Mouse (Mus musculus): ENCODE results near the gene Trpv2. TPM values are rescaled to one million over a fixed set of nuclear protein-coding genes. Genes with fewer than 3 reads are reported as not detected.

Trpv2 gene
- total and polyA plus RNA-seq, 3 experiments: 22.5 to 67.3 (median 48.4) TPM

- Histone ChIP-seq H3K4me1 (ENCODE audit: insufficient read depth, low read depth, low read length) (peaks cover 32% of the 10 kb centered on the region), H3K9me3 (replicated peaks) (no peaks in the 10 kb centered on the region), H3K36me3 (replicated peaks) (peaks cover 26% of the 10 kb centered on the region), H3K4me3 (ENCODE audit: low read depth, low read length) (peak within 1 kb of the TSS; percentile 80), H3K27me3 (ENCODE audit: insufficient read depth, low read length) (no peaks in the 10 kb centered on the region)
- DNase-seq (ENCODE audit: low spot score) (peak; percentile 95), ATAC-seq (ENCODE audit: extremely low read depth, insufficient number of reproducible peaks, low FRiP score, poor library complexity, severe bottlenecking) (peak; percentile 87)
- no peak for TF ChIP-seq GATA1 (IDR thresholded peaks at IDR 0.05; ENCODE audit: borderline replicate concordance, low read length)
- no peak for TF ChIP-seq GATA2 (IDR thresholded peaks at IDR 0.05; ENCODE audit: borderline replicate concordance, low read depth, low read length)
- no peak for TF ChIP-seq TAL1 (conservative IDR thresholded peaks at IDR 0.05; ENCODE audit: low read depth, low read length)
- TF ChIP-seq CTCF (IDR thresholded peaks at IDR 0.05; ENCODE audit: low read depth, low read length): no peak
- TF ChIP-seq POLR2AphosphoS5 (IDR thresholded peaks at IDR 0.05; ENCODE audit: insufficient replicate concordance, low read depth, low read length): no peak
Measured at GRCm38 (mm10) chr11:62550727-62551225, 23.5 kb upstream of the Trpv2 start, which contains the start of gene Ubb. TSS of gene Ubb (plus strand) at chr11:62551171.

GRCm38 (mm10) chr11:62551226-62552119 is 22.8 kb upstream of the Trpv2 start:
- ATAC-seq (ENCODE audit: extremely low read depth, insufficient number of reproducible peaks, low FRiP score, poor library complexity, severe bottlenecking) (peak; percentile 25; the same call in 1 of the 2 replicates), DNase-seq (ENCODE audit: low spot score) (peak; percentile 67)
- no peaks in the 10 kb centered on the region for H3K27me3 ChIP-seq (ENCODE audit: insufficient read depth, low read length)
- peaks cover 30% of the 10 kb centered on the region for H3K4me1 ChIP-seq (ENCODE audit: insufficient read depth, low read depth, low read length)
- TF ChIP-seq GATA2 (IDR thresholded peaks at IDR 0.05; ENCODE audit: borderline replicate concordance, low read depth, low read length): no peak
- TF ChIP-seq CTCF (IDR thresholded peaks at IDR 0.05; ENCODE audit: low read depth, low read length): no peak
- TF ChIP-seq GATA1 (IDR thresholded peaks at IDR 0.05; ENCODE audit: borderline replicate concordance, low read length): no peak
- TF ChIP-seq POLR2AphosphoS5 (IDR thresholded peaks at IDR 0.05; ENCODE audit: insufficient replicate concordance, low read depth, low read length): peak; percentile 99
- no peak for TF ChIP-seq TAL1 (conservative IDR thresholded peaks at IDR 0.05; ENCODE audit: low read depth, low read length)
- no peaks in the 10 kb centered on the region for H3K9me3 ChIP-seq (replicated peaks)
- peak overlapping the region; percentile 80 for H3K4me3 ChIP-seq (ENCODE audit: low read depth, low read length)
- H3K36me3 ChIP-seq (replicated peaks): peaks cover 27% of the 10 kb centered on the region

- Histone ChIP-seq H3K9me3 (replicated peaks) (no peaks in the 10 kb centered on the region), H3K4me1 (ENCODE audit: insufficient read depth, low read depth, low read length) (peaks cover 34% of the 10 kb centered on the region), H3K4me3 (ENCODE audit: low read depth, low read length) (peak overlapping the region; percentile 63), H3K36me3 (replicated peaks) (peaks cover 27% of the 10 kb centered on the region), H3K27me3 (ENCODE audit: insufficient read depth, low read length) (no peaks in the 10 kb centered on the region)
- TF ChIP-seq CTCF (IDR thresholded peaks at IDR 0.05; ENCODE audit: low read depth, low read length): no peak
- TF ChIP-seq TAL1 (conservative IDR thresholded peaks at IDR 0.05; ENCODE audit: low read depth, low read length): no peak
- no peak for TF ChIP-seq GATA2 (IDR thresholded peaks at IDR 0.05; ENCODE audit: borderline replicate concordance, low read depth, low read length)
- no peak for TF ChIP-seq POLR2AphosphoS5 (IDR thresholded peaks at IDR 0.05; ENCODE audit: insufficient replicate concordance, low read depth, low read length)
- no peak for TF ChIP-seq GATA1 (IDR thresholded peaks at IDR 0.05; ENCODE audit: borderline replicate concordance, low read length)
- ATAC-seq (ENCODE audit: extremely low read depth, insufficient number of reproducible peaks, low FRiP score, poor library complexity, severe bottlenecking): no peak
- DNase-seq (ENCODE audit: low spot score): no peak
Measured at GRCm38 (mm10) chr11:62553186-62553585, 21.1 kb upstream of the Trpv2 start.

GRCm38 (mm10) chr11:62553633-62554032 is 20.7 kb upstream of the Trpv2 start:
- peaks cover 27% of the 10 kb centered on the region for H3K36me3 ChIP-seq (replicated peaks)
- DNase-seq (ENCODE audit: low spot score) (no peak), ATAC-seq (ENCODE audit: extremely low read depth, insufficient number of reproducible peaks, low FRiP score, poor library complexity, severe bottlenecking) (no peak)
- H3K4me1 ChIP-seq (ENCODE audit: insufficient read depth, low read depth, low read length): peaks cover 37% of the 10 kb centered on the region
- H3K4me3 ChIP-seq (ENCODE audit: low read depth, low read length): peak overlapping the region; percentile 63
- TF ChIP-seq POLR2AphosphoS5 (IDR thresholded peaks at IDR 0.05; ENCODE audit: insufficient replicate concordance, low read depth, low read length) (no peak), CTCF (IDR thresholded peaks at IDR 0.05; ENCODE audit: low read depth, low read length) (no peak), GATA1 (IDR thresholded peaks at IDR 0.05; ENCODE audit: borderline replicate concordance, low read length) (no peak), TAL1 (conservative IDR thresholded peaks at IDR 0.05; ENCODE audit: low read depth, low read length) (no peak), GATA2 (IDR thresholded peaks at IDR 0.05; ENCODE audit: borderline replicate concordance, low read depth, low read length) (no peak)
- no peaks in the 10 kb centered on the region for H3K9me3 ChIP-seq (replicated peaks)
- no peaks in the 10 kb centered on the region for H3K27me3 ChIP-seq (ENCODE audit: insufficient read depth, low read length)

GRCm38 (mm10) chr11:62554163-62554855 is 20.0 kb upstream of the Trpv2 start:
- Histone ChIP-seq H3K4me3 (ENCODE audit: low read depth, low read length) (peak overlapping the region; percentile 63), H3K27me3 (ENCODE audit: insufficient read depth, low read length) (no peaks in the 10 kb centered on the region), H3K36me3 (replicated peaks) (peaks cover 27% of the 10 kb centered on the region), H3K4me1 (ENCODE audit: insufficient read depth, low read depth, low read length) (peaks cover 39% of the 10 kb centered on the region), H3K9me3 (replicated peaks) (no peaks in the 10 kb centered on the region)
- no peak for DNase-seq (ENCODE audit: low spot score)
- no peak for ATAC-seq (ENCODE audit: extremely low read depth, insufficient number of reproducible peaks, low FRiP score, poor library complexity, severe bottlenecking)
- TF ChIP-seq POLR2AphosphoS5 (IDR thresholded peaks at IDR 0.05; ENCODE audit: insufficient replicate concordance, low read depth, low read length) (peak; percentile 24; the same call in 1 of the 2 replicates), CTCF (IDR thresholded peaks at IDR 0.05; ENCODE audit: low read depth, low read length) (no peak)
